Mouse (Mus musculus) gastrocnemius, adult 18-20 months (tissue): Measurements from ENCODE around the gene Emg1. TPM values are rescaled to one million over a fixed set of nuclear protein-coding genes. Genes with fewer than 3 reads are reported as not detected.

Experiments
- DNase-seq: peaks from one replicate; pipeline ENCODE4 v3.0.0; 2021; ENCODE audit warnings: low spot score
- total RNA-seq, 2 experiments: library from RNA; stranded (reverse); gene quantifications; 2 replicates each; pipeline ENCODE4 v1.2.3; 2021

The Emg1 gene
- total RNA-seq, 2 experiments from 2014 or later, result 58.4 to 60.4 TPM

- DNase-seq, result peak; percentile 84
Measured at GRCm38 (mm10) chr6:124740888-124741761, 29.1 kb upstream of the Emg1 start, which contains the start of gene Grcc10. Grcc10 (minus strand) TSS chr6:124741374.

- DNase-seq, result peak; percentile 50
Measured at GRCm38 (mm10) chr6:124740211-124740887, 28.4 kb upstream of the Emg1 start.

- no peak for DNase-seq
Measured at GRCm38 (mm10) chr6:124739231-124739796, 27.3 kb upstream of the Emg1 start.

GRCm38 (mm10) chr6:124738511-124739023, 26.6 kb upstream of the Emg1 start, which contains the start of gene Ptpn6:
Ptpn6 (minus strand) TSS chr6:124738714.
- DNase-seq, result no peak

GRCm38 (mm10) chr6:124737040-124737439, 25.1 kb upstream of the Emg1 start:
- DNase-seq, result no peak

- DNase-seq, result no peak
Measured at GRCm38 (mm10) chr6:124734417-124734816, 22.4 kb upstream of the Emg1 start.

GRCm38 (mm10) chr6:124732476-124733370, 20.7 kb upstream of the Emg1 start:
- DNase-seq, result no peak

- no peak for DNase-seq
Measured at GRCm38 (mm10) chr6:124731038-124731437, 19.1 kb upstream of the Emg1 start.

GRCm38 (mm10) chr6:124729850-124730705, 18.1 kb upstream of the Emg1 start:
- DNase-seq, result no peak

GRCm38 (mm10) chr6:124728621-124729020, 16.6 kb upstream of the Emg1 start:
- no peak for DNase-seq

GRCm38 (mm10) chr6:124724472-124724871, 12.5 kb upstream of the Emg1 start:
- DNase-seq, result no peak

GRCm38 (mm10) chr6:124723541-124723940, 11.6 kb upstream of the Emg1 start:
- no peak for DNase-seq

GRCm38 (mm10) chr6:124722876-124723473, 11.0 kb upstream of the Emg1 start:
- DNase-seq, result no peak

GRCm38 (mm10) chr6:124720904-124721303, 8.9 kb upstream of the Emg1 start:
- no peak for DNase-seq

GRCm38 (mm10) chr6:124719354-124719978, 7.5 kb upstream of the Emg1 start:
- no peak for DNase-seq

- no peak for DNase-seq
Measured at GRCm38 (mm10) chr6:124718703-124719102, 6.7 kb upstream of the Emg1 start.

- DNase-seq, result no peak
Measured at GRCm38 (mm10) chr6:124717968-124718367, 6.0 kb upstream of the Emg1 start.

GRCm38 (mm10) chr6:124716864-124717490, 5.0 kb upstream of the Emg1 start:
- no peak for DNase-seq

GRCm38 (mm10) chr6:124712918-124713317, 940 bp upstream of the Emg1 start:
- no peak for DNase-seq
